Comparison of ENCODE assay signal across 21 mouse cellular contexts in genomic region chr5:21045462-21045861, GRCm38 (mm10). TPM values are rescaled to one million over a fixed set of nuclear protein-coding genes. Genes with fewer than 3 reads are reported as not detected.
DNase-seq lines count a peak whose midpoint lies in the region; ATAC-seq and TF ChIP-seq lines count a peak whose summit lies in the region.
"Had no signal": no experiment of that assay in that cellular context is flagged by ENCODE, and none has a peak within 500 bp of the region (broad histone marks: within the 10 kb centered on the region; RNA-seq: fewer than 3 reads in every experiment).

No protein-coding gene starts in this region.

- 95% methylated on average over 2 of the region's 2 CpGs for WGBS in hindbrain, embryonic 13.5 days
- 95% methylated on average over 2 of the region's 2 CpGs for WGBS in hindbrain, postnatal 0 days
- 56% methylated on average over 2 of the region's 2 CpGs for WGBS in liver, postnatal 0 days (ENCODE audit: insufficient replicate concordance)

- TF ChIP-seq POLR2A in MEL (IDR thresholded peaks at IDR 0.05; ENCODE audit: control insufficient read depth in 1 of 2, insufficient read depth in 1 of 2, low read depth in 1 of 2, low read length in 2 of 2, poor library complexity in 1 of 2): no peak

- no peak overlapping the region for H3K27ac ChIP-seq in hindbrain, embryonic 13.5 days
- H3K27ac ChIP-seq in hindbrain, postnatal 0 days: no peak overlapping the region
- peak overlapping the region; percentile 70 for H3K27ac ChIP-seq in MEL (ENCODE audit: control insufficient read depth, low read depth, low read length)
- peak overlapping the region; percentile 46; the same call in 1 of the 2 replicates for H3K27ac ChIP-seq in liver, postnatal 0 days (ENCODE audit: low read depth)
- H3K27ac ChIP-seq: forebrain, embryonic 13.5 days; lung, embryonic 15.5 days had no signal

- no peak overlapping the region for H3K4me3 ChIP-seq in hindbrain, embryonic 13.5 days
- no peak overlapping the region for H3K4me3 ChIP-seq in hindbrain, postnatal 0 days (ENCODE audit: low read length)
- peak overlapping the region; percentile 18 to 29 for H3K4me3 ChIP-seq in MEL (ENCODE audit: control insufficient read depth in 1 of 2, insufficient read depth in 1 of 2, low read depth in 2 of 2, low read length in 2 of 2)
- H3K4me3 ChIP-seq in liver, postnatal 0 days (ENCODE audit: low read depth, low read length): no peak overlapping the region
- H3K4me3 ChIP-seq: forebrain, embryonic 13.5 days; lung, embryonic 15.5 days had no signal

- no peaks in the 10 kb centered on the region for H3K27me3 ChIP-seq in hindbrain, embryonic 13.5 days
- no peaks in the 10 kb centered on the region for H3K27me3 ChIP-seq in hindbrain, postnatal 0 days (ENCODE audit: insufficient read depth, low read length)
- H3K27me3 ChIP-seq in MEL (ENCODE audit: control insufficient read depth in 1 of 2, insufficient read depth in 2 of 2, low read length in 2 of 2): no peaks in the 10 kb centered on the region
- no peaks in the 10 kb centered on the region for H3K27me3 ChIP-seq in liver, postnatal 0 days (ENCODE audit: insufficient read depth, low read length)
- H3K27me3 ChIP-seq: forebrain, embryonic 13.5 days; lung, embryonic 15.5 days had no signal

- ATAC-seq in hindbrain, embryonic 13.5 days (ENCODE audit: low FRiP score): 0 out of 2 replicates have a peak, but pooled peaks have one; percentile 18
- ATAC-seq in hindbrain, postnatal 0 days: no peak
- ATAC-seq in hematopoietic stem cell, adult 5-6 weeks (replicated peaks in 1 of 2; ENCODE audit: insufficient read depth in 1 of 2, low FRiP score in 2 of 2, low TSS enrichment in 1 of 2, low read depth in 1 of 2, poor library complexity in 2 of 2, severe bottlenecking in 2 of 2): peak; percentile 68 to 75
- no peak for ATAC-seq in liver, postnatal 0 days
- ATAC-seq: forebrain, embryonic 13.5 days; intestine, embryonic 16.5 days had no signal

- H3K9ac ChIP-seq in hindbrain, embryonic 13.5 days: no peak overlapping the region
- no peak overlapping the region for H3K9ac ChIP-seq in hindbrain, postnatal 0 days (replicated peaks; ENCODE audit: low read length)
- peak overlapping the region; percentile 7 for H3K9ac ChIP-seq in MEL (ENCODE audit: control insufficient read depth, low read depth, low read length, poor library complexity, severe bottlenecking)
- H3K9ac ChIP-seq in liver, postnatal 0 days (replicated peaks): no peak overlapping the region
- H3K9ac ChIP-seq: forebrain, embryonic 13.5 days; lung, embryonic 15.5 days had no signal

- no peak for DNase-seq in hindbrain, postnatal 0 days (ENCODE audit: low spot score)
- DNase-seq in MEL (ENCODE audit: low read depth, low spot score): peak; percentile 71
- no peak for DNase-seq in liver, postnatal 0 days
- no peak for DNase-seq in right cerebral cortex, postnatal 14 days
- DNase-seq in urinary bladder, adult 18-20 months (ENCODE audit: low spot score in 2 of 2): no peak
- DNase-seq in right cerebral cortex, postnatal 25 days: no peak
- DNase-seq: adrenal gland, postnatal 25 days; cerebellum, adult 2 months; cerebellum, postnatal 14 days; gastrocnemius, postnatal 14 days; heart, adult 11 months; heart, postnatal 14 days; kidney, postnatal 14 days; lung, postnatal 36 days; thymus, postnatal 14 days had no signal

- no peaks in the 10 kb centered on the region for H3K9me3 ChIP-seq in hindbrain, embryonic 13.5 days
- no peaks in the 10 kb centered on the region for H3K9me3 ChIP-seq in hindbrain, postnatal 0 days (ENCODE audit: low read length)
- no peaks in the 10 kb centered on the region for H3K9me3 ChIP-seq in MEL (replicated peaks; ENCODE audit: insufficient read depth, low read length)
- H3K9me3 ChIP-seq in liver, postnatal 0 days (ENCODE audit: low read length): no peaks in the 10 kb centered on the region
- H3K9me3 ChIP-seq: forebrain, embryonic 13.5 days; lung, embryonic 15.5 days had no signal

- no peak for TF ChIP-seq CTCF in hindbrain, postnatal 0 days (IDR thresholded peaks at IDR 0.05; ENCODE audit: low read depth)
- no peak for TF ChIP-seq CTCF in MEL (IDR thresholded peaks at IDR 0.05 in 2 of 3, conservative IDR thresholded peaks at IDR 0.05 in 1 of 3; ENCODE audit: control insufficient read depth in 1 of 3, insufficient read depth in 1 of 3, low read depth in 2 of 3, low read length in 3 of 3, poor library complexity in 1 of 3, severe bottlenecking in 1 of 3)
- no peak for TF ChIP-seq CTCF in liver, postnatal 0 days (IDR thresholded peaks at IDR 0.05; ENCODE audit: low read depth)

- peaks cover 62% of the 10 kb centered on the region for H3K79me2 ChIP-seq in MEL (ENCODE audit: control insufficient read depth, insufficient read depth, low read length, poor library complexity)

- peak; percentile 54 to 69; a peak in 3 of 4 replicates for TF ChIP-seq EP300 in MEL (IDR thresholded peaks at IDR 0.05; ENCODE audit: low read depth in 1 of 2, low read length in 2 of 2)
- no peak for TF ChIP-seq EP300 in liver, postnatal 0 days (IDR thresholded peaks at IDR 0.05; ENCODE audit: low read depth)

- peaks cover 9% of the 10 kb centered on the region for H3K4me1 ChIP-seq in hindbrain, embryonic 13.5 days (replicated peaks)
- H3K4me1 ChIP-seq in hindbrain, postnatal 0 days (ENCODE audit: insufficient read depth, low read length): no peaks in the 10 kb centered on the region
- H3K4me1 ChIP-seq in MEL (ENCODE audit: control insufficient read depth in 1 of 2, insufficient read depth in 2 of 2, low read length in 2 of 2): peaks cover 28 to 41% of the 10 kb centered on the region in 2 experiments
- peaks cover 22% of the 10 kb centered on the region for H3K4me1 ChIP-seq in liver, postnatal 0 days (ENCODE audit: insufficient read depth)

- no peak for TF ChIP-seq RAD21 in MEL (IDR thresholded peaks at IDR 0.05; ENCODE audit: low read depth, low read length)

- no peaks in the 10 kb centered on the region for H3K36me3 ChIP-seq in hindbrain, embryonic 13.5 days
- H3K36me3 ChIP-seq in hindbrain, postnatal 0 days (ENCODE audit: insufficient read depth, low read length): no peaks in the 10 kb centered on the region
- peaks cover 0 to 69% of the 10 kb centered on the region in 2 experiments; a peak in 2 of 4 replicates for H3K36me3 ChIP-seq in MEL (ENCODE audit: control insufficient read depth in 1 of 2, insufficient read depth in 2 of 2, low read length in 2 of 2)
- no peaks in the 10 kb centered on the region for H3K36me3 ChIP-seq in liver, postnatal 0 days (replicated peaks; ENCODE audit: insufficient read depth, low read length)
- H3K36me3 ChIP-seq: lung, embryonic 15.5 days had no signal

- H3K4me2 ChIP-seq in hindbrain, embryonic 13.5 days: no peak overlapping the region
- H3K4me2 ChIP-seq in hindbrain, postnatal 0 days (ENCODE audit: low read depth, low read length): no peak overlapping the region
- 0 out of 2 replicates have a peak overlapping the region, but pooled peaks have one; percentile 27 for H3K4me2 ChIP-seq in liver, postnatal 0 days (ENCODE audit: low read depth, low read length)
- H3K4me2 ChIP-seq: forebrain, embryonic 13.5 days; lung, embryonic 15.5 days; midbrain, embryonic 11.5 days had no signal

TF ChIP-seq in MEL, 35 proteins besides CTCF, POLR2A, EP300 and RAD21:
- no peak for TF ChIP-seq USF1 (IDR thresholded peaks at IDR 0.05; ENCODE audit: low read depth, low read length)
- TF ChIP-seq SIN3A (IDR thresholded peaks at IDR 0.05; ENCODE audit: low read length): peak; percentile 23; the same call in 1 of the 2 replicates
- 0 out of 2 replicates have a peak, but pooled peaks have one; percentile 24 for TF ChIP-seq GATA1 (IDR thresholded peaks at IDR 0.05; ENCODE audit: low read depth, low read length)
- peak; percentile 20 for TF ChIP-seq TAL1 (IDR thresholded peaks at IDR 0.05; ENCODE audit: low read length)
- peak; percentile 22; the same call in 1 of the 2 replicates for TF ChIP-seq ETS1 (IDR thresholded peaks at IDR 0.05; ENCODE audit: low read depth, low read length)
- TF ChIP-seq CHD2 (IDR thresholded peaks at IDR 0.05; ENCODE audit: low read length): no peak

RNA-seq across cellular contexts. Expression of gene Ptpn12, which starts 10.2 kb away (rescaled TPM):
- polyA plus RNA-seq in hindbrain, embryonic 13.5 days (2015; fragmentation: Nextera tagmentation; extraction: Ambion mirVana): 27.5 and 27.6 TPM in 2 replicates
- 20.6 and 23.0 TPM in 2 replicates for total RNA-seq in hindbrain, postnatal 0 days (2014; rRNA removed)
- 11.5 and 11.6 TPM in 2 replicates for polyA plus RNA-seq in hindbrain, postnatal 0 days (2015; fragmentation: Nextera tagmentation; extraction: Ambion mirVana)
- total RNA-seq in MEL (2012; rRNA removed): 14.8 and 23.2 TPM in 2 replicates
- polyA plus RNA-seq in MEL (2012; ENCODE audit: insufficient read depth in 1 of 2, insufficient read length in 2 of 2, low read depth in 1 of 2, low replicate concordance in 2 of 2, missing spikeins in 1 of 2): 100 to 1,000 TPM in 1 of 2 experiments, 10 to 100 TPM in 1; 58.2 to 177 TPM
- total RNA-seq in hematopoietic stem cell, adult 5-6 weeks (2017): 44.0 and 64.5 TPM in 2 replicates
- 11.3 and 12.5 TPM in 2 replicates for polyA plus RNA-seq in liver, postnatal 0 days (2015; fragmentation: Nextera tagmentation; extraction: Ambion mirVana)

Comparison
In these comparisons a context has a peak if more than half of its experiments do, and no peak if none do; other contexts are left out.
1. ATAC-seq: peak in hindbrain, embryonic 13.5 days (single experiment) and hematopoietic stem cell, adult 5-6 weeks (2 of 2); none in hindbrain, postnatal 0 days (single experiment) and liver, postnatal 0 days (single experiment).
2. H3K27ac ChIP-seq: peak in MEL (single experiment) and liver, postnatal 0 days (single experiment); none in hindbrain, embryonic 13.5 days (single experiment) and hindbrain, postnatal 0 days (single experiment).
3. H3K4me3 ChIP-seq: peak in MEL (2 of 2); none in hindbrain, embryonic 13.5 days (single experiment), hindbrain, postnatal 0 days (single experiment) and liver, postnatal 0 days (single experiment).